Mouse (Mus musculus) erythroid progenitor cell, adult 5-6 weeks (primary cell): ENCODE measurements around the gene Vmn1r72. TPM values are rescaled to one million over a fixed set of nuclear protein-coding genes. Genes with fewer than 3 reads are reported as not detected.
"Not testable (repeated sequence)": the region's sequence is repeated elsewhere in the genome, so short reads cannot be mapped to it uniquely, and the experiment has no call there.

ENCODE experiments used
- ATAC-seq: replicated peaks from 2 replicates; pipeline ENCODE4 v1.8.0; 2016; ENCODE audit warnings: moderate number of reproducible peaks, mild to moderate bottlenecking, moderate TSS enrichment, inconsistent platforms; ENCODE audit not compliant: poor library complexity, low FRiP score, severe bottlenecking
- total RNA-seq, 2 experiments: library from RNA; stranded (forward) in 1 of 2; stranded (reverse) in 1 of 2; fragments of 150-400 nt in 1 of 2; fragments of 186-747, 209-891 nt in 1 of 2; gene quantifications; 2 replicates each; pipeline versions ENCODE4 v1.2.3 to v1.2.4; 2015 to 2017; ENCODE audit warnings: low replicate concordance in 2 of 2

The Vmn1r72 gene
- total RNA-seq (2015; ENCODE audit: low replicate concordance) = not detected in 2 replicates
- total RNA-seq (2017; ENCODE audit: low replicate concordance) = not detected in 2 replicates

GRCm38 (mm10) chr7:11680047-11680446 is at the start of gene Vmn1r72:
Gene Vmn1r72, minus strand, starts transcription at chr7:11680147.
- ATAC-seq = not testable (repeated sequence)

DNA sequence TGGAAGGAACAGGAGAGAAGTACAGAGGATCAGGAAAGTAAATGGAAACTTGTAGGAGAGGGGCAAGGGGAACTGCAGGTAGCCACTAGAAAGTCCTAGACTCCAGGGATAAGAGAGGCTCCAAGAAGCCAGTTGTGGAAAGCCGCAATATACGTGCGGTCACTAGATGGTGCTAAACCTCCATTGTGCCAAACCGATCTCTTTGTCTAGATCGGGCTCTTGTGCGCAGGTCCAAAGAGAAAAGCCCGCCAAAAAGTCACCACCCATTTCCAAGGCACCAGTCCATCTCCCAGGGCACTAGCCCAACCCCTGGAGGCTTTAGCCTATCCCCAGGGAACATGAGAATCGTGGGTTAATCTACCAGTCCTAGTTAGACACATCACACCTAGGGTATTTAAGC is 62.9 kb downstream of the Vmn1r72 start:
- not testable (repeated sequence) for ATAC-seq

Other genes starting within 250 kb of the Vmn1r72 start
- gene Zscan4-ps2, start 165.8 kb downstream of the Vmn1r72 start, total RNA-seq (2015; ENCODE audit: low replicate concordance) = not detected in 2 replicates
- gene Zscan4-ps2, start 165.8 kb downstream of the Vmn1r72 start, total RNA-seq (2017; ENCODE audit: low replicate concordance) = not detected in 2 replicates
- gene Zscan4-ps3, start 70.8 kb downstream of the Vmn1r72 start, total RNA-seq (2015; ENCODE audit: low replicate concordance) = not detected in 2 replicates
- gene Zscan4-ps3, start 70.8 kb downstream of the Vmn1r72 start, total RNA-seq (2017; ENCODE audit: low replicate concordance) = not detected in 2 replicates
- not detected in 2 replicates for gene Vmn1r73, start 50.1 kb upstream of the Vmn1r72 start, total RNA-seq (2015; ENCODE audit: low replicate concordance)
- not detected in 2 replicates for gene Vmn1r73, start 50.1 kb upstream of the Vmn1r72 start, total RNA-seq (2017; ENCODE audit: low replicate concordance)
- gene Vmn1r74, start 153.8 kb upstream of the Vmn1r72 start, total RNA-seq (2015; ENCODE audit: low replicate concordance) = not detected in 2 replicates
- gene Vmn1r74, start 153.8 kb upstream of the Vmn1r72 start, total RNA-seq (2017; ENCODE audit: low replicate concordance) = not detected in 2 replicates
- not detected in 2 replicates for gene Vmn1r75, start 194.5 kb upstream of the Vmn1r72 start, total RNA-seq (2015; ENCODE audit: low replicate concordance)
- not detected in 2 replicates for gene Vmn1r75, start 194.5 kb upstream of the Vmn1r72 start, total RNA-seq (2017; ENCODE audit: low replicate concordance)